Mouse (Mus musculus) layer of hippocampus, adult 2 months (tissue): ENCODE data around the gene Mrgprh. TPM values are rescaled to one million over a fixed set of nuclear protein-coding genes. Genes with fewer than 3 reads are reported as not detected.

Source experiments
- DNase-seq, 2 experiments: peaks; one replicate each; pipeline ENCODE4 v3.0.0; 2022; ENCODE audit warnings: low spot score in 2 of 2
- H3K27ac ChIP-seq: fragments of 200-600 bp; 2 replicates; pipeline ENCODE4 v1.8.1; 2022
- H3K4me3 ChIP-seq: fragments of 200-600 bp; 2 replicates; pipeline ENCODE4 v1.8.1; 2022; ENCODE audit warnings: mild to moderate bottlenecking
- CTCF ChIP-seq: fragments of 200-600 bp; conservative IDR thresholded peaks from 2 replicates; pipeline ENCODE4 v1.8.1; 2022; ENCODE audit warnings: antibody characterized with exemption, mild to moderate bottlenecking, moderate library complexity
- microRNA-seq, 2 experiments: library from miRNA; unstranded; fragments of <30 nt; microRNA quantifications; one replicate each; pipeline ENCODE4 v1.2.0; 2021
- total RNA-seq, 2 experiments: library from RNA; stranded (reverse); gene quantifications; 2 replicates each; pipeline ENCODE4 v1.2.3; 2021

Gene Mrgprh
- total RNA-seq, 2 experiments from 2014 or later = 0.25 TPM; not detected in 1

DNA sequence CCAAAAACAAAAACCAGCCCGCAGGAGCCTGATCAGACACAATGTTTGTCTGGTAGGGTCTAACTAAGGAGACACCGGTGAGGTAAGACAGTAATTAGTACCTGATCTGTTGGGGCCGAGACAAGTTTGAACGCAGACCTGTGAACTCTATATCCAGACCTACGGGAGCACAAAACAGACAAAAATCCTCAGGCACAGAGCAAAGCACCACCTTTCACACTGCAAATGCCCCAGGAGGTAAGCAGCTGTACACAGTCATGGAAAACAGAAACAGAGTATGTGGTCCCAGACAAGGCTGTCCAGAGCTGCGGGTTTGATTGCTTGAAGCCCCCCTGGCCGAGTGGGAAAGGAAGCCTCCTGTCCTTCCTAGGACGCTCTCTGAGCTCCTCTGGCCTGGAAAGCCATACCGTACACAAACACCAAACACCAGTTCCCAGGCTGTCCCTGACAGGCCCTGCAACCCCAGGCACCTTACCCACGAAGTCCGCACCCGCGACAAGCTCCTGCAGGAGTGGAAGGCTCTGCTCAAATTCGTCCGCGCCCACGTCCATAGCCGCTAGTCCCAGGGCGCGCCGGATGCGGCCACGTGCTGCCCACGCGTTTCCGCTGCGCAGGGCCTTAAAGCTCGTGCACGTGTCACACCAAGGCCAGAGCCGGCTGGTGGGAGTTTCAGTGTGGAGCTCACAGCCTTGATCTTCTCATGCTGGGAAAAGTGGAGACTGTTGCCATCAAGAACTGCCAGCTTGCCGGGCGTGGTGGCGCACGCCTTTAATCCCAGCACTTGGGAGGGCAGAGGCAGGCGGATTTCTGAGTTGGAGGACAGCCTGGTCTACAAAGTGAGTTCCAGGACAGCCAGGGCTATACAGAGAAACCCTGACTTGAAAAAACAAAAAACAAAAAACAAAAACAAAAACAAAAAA is 33.8 kb downstream of the Mrgprh start, which contains the start of gene Pnldc1:
Pnldc1 (minus strand) TSS at position 870 of the 920 bp plus-strand sequence.
- Histone ChIP-seq H3K27ac (no peak within 1 kb of the TSS), H3K4me3 (no peak within 1 kb of the TSS)
- DNase-seq = no peak
- no peak for TF ChIP-seq CTCF

DNA sequence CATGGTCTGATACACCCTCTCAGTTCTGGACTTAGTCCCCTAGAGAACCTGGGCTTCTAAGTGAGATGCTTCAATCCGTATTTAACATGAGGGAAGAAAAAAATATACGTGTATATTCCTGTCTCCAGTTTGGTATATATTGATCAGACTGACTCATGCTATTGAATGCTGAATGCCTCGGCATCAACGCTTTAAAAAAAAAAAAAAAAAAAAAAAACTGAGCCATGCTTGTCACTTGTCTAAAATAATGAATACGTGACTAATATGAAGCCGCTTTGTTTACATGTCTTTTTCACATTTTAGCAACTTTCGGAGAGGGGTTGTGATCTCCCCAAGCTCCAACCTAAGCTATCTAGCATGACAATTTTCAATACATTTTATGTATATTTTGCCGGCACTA is 34.6 kb downstream of the Mrgprh start:
- DNase-seq = no peak
- Histone ChIP-seq H3K27ac (no peak overlapping the region), H3K4me3 (no peak overlapping the region)
- TF ChIP-seq CTCF = no peak

DNA sequence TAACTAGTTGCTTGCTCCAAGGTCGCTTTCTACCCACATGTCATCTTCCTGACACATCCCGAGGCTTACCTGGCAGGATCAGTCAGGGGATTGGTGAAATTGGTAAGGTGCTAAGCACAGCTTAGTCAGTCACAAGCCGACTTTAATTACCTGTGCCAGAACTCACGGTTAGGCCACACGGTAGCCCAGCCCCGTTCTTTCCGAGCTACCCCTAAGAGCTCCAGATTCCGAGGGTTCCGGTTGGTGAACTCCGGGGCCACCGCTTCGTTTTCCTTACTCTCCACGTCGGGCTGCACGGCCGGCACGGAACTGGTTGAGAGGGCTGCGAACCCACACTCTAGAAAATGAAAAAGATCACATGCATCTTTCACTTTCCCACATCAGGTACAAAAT is 39.6 kb downstream of the Mrgprh start, which contains the start of gene Tcp1:
Tcp1 (plus strand) TSS at position 214 of the 393 bp plus-strand sequence.
- DNase-seq = peak in 1 of 2 experiments; percentile 23
- peak within 1 kb of the TSS; percentile 97 for H3K27ac ChIP-seq
- peak within 1 kb of the TSS; percentile 80 for H3K4me3 ChIP-seq
- no peak for TF ChIP-seq CTCF

- H3K4me3 ChIP-seq = peak within 1 kb of the TSS; percentile 80
- H3K27ac ChIP-seq = peak within 1 kb of the TSS; percentile 97
- peak; percentile 98 to 100 for DNase-seq
- no peak for TF ChIP-seq CTCF
Observed at GRCm38 (mm10) chr17:12915881-12916583, 40.2 kb downstream of the Mrgprh start, which contains the start of gene Mrpl18. Mrpl18 (minus strand) TSS chr17:12916345.

DNA sequence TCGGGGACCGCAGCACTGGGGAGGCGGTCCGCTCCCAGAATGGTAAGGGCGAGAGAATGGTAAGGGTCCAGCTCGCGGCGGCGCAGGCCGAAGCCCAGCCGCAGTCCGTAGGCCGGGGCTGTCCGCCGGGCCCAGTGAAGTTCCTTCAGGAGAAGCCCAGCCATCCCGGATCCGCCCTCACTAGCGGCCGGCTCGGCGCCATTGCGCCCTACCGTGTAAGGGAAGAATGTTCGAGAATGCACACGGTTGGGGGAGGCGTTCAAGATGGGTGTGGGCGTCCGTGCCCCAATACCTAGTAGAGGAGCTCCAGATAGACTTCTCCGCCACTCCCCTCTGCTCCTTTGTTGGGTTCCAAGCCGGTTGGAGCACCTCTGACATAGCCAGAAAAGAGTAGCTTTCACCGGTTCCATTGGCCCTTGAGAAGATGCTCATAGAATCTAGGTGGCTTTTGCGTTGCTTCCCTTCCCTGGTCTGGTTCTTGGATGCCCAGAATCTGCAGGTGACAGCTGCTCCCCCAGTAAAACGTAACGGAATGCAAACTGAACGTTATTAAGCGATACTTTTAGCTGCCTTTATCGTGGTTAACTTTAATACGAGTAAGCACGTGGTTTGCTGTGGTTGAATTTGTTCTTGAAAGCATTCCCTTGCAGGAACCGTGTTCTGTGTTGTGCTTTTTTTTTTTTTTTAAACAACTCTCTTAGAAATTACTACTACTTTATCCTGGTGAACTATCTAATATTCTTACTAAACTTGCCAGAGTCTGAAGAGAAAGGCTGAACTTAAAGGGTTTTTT is 41.0 kb downstream of the Mrgprh start:
- DNase-seq = peak; percentile 22 to 32
- peak overlapping the region; percentile 97 for H3K27ac ChIP-seq
- peak overlapping the region; percentile 80 for H3K4me3 ChIP-seq
- TF ChIP-seq CTCF = no peak

GRCm38 (mm10) chr17:12921073-12921472 is 45.2 kb downstream of the Mrgprh start:
- Histone ChIP-seq H3K27ac (no peak overlapping the region), H3K4me3 (no peak overlapping the region)
- TF ChIP-seq CTCF = no peak
- no peak for DNase-seq

DNA sequence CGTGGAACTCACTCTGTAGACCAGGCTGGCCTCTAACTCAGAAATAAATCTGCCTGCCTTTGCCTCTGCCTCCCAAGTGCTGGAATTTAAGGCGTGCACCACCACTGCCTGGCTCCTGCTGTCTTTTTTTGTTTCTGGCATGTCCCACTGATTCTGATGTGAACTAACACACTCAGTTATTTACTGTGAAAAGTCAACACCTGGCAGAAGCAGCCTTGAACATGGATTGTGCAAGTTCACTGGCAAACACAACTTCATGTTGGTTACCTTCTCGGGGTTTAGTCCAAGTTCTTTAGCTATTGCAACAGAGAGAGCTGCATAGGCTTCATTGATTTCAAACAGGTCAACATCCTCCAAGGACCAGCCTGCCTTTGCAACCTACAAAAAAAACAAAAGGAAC is 49.2 kb downstream of the Mrgprh start:
- Histone ChIP-seq H3K27ac (no peak overlapping the region), H3K4me3 (no peak overlapping the region)
- no peak for DNase-seq
- no peak for TF ChIP-seq CTCF

- no peak overlapping the region for H3K4me3 ChIP-seq
- no peak overlapping the region for H3K27ac ChIP-seq
- TF ChIP-seq CTCF = no peak
- DNase-seq = no peak
Observed at GRCm38 (mm10) chr17:12925703-12926180, 49.9 kb downstream of the Mrgprh start.

Small RNA genes lying within 50 kb of the gene (microRNA-seq; reads per million reads assigned to microRNA genes)
- gene Gm24085 = 0 reads per million in 2 experiments

Other genes starting within 250 kb of the Mrgprh start
- gene Slc22a1, start 200.2 kb upstream of the Mrgprh start, total RNA-seq = not detected
- gene Igf2r, start 106.4 kb upstream of the Mrgprh start, total RNA-seq = 10 to 100 TPM; 27.9 to 30.3 TPM
- 10 to 100 TPM; 56.2 to 56.3 TPM for gene Mas1, start 7.9 kb upstream of the Mrgprh start, total RNA-seq
- 1 to 10 TPM; 3.9 to 6.2 TPM for gene Pnldc1, start 34.2 kb downstream of the Mrgprh start, total RNA-seq
- 100 to 1,000 TPM; 201 to 208 TPM for gene Tcp1, start 39.7 kb downstream of the Mrgprh start, total RNA-seq
- 10 to 100 TPM; 60.9 to 68.9 TPM for gene Mrpl18, start 40.3 kb downstream of the Mrgprh start, total RNA-seq
- 1 to 10 TPM; 4.1 to 6.6 TPM for gene Acat3, start 64.6 kb downstream of the Mrgprh start, total RNA-seq
- gene Acat2, start 84.7 kb downstream of the Mrgprh start, total RNA-seq = 10 to 100 TPM; 44.2 to 44.4 TPM
- 10 to 100 TPM; 52.3 to 59.6 TPM for gene Wtap, start 118.1 kb downstream of the Mrgprh start, total RNA-seq
- gene Sod2, start 130.8 kb downstream of the Mrgprh start, total RNA-seq = 100 to 1,000 TPM; 237 to 252 TPM
- not detected for gene Gpr31b, start 176.3 kb downstream of the Mrgprh start, total RNA-seq
- 1 to 10 TPM in 1 of 2 experiments, under 1 TPM in 1; 0.88 to 1.5 TPM for gene Tcp10b, start 185.1 kb downstream of the Mrgprh start, total RNA-seq